Mouse (Mus musculus) olfactory bulb, adult 2 months (tissue): ENCODE measurements around the gene Utp6. TPM values are rescaled to one million over a fixed set of nuclear protein-coding genes. Genes with fewer than 3 reads are reported as not detected.

Experiments used
- H3K27ac ChIP-seq: fragments of 200-500 bp; 2 replicates; pipeline ENCODE4 v1.5.1; 2012; ENCODE audit warnings: low read depth, low read length; ENCODE audit not compliant: insufficient read depth
- H3K4me1 ChIP-seq: fragments of 200-500 bp; 2 replicates; pipeline ENCODE4 v1.6.1; 2012; ENCODE audit warnings: low read length; ENCODE audit not compliant: control insufficient read depth, insufficient read depth
- H3K4me3 ChIP-seq: fragments of 200-500 bp; 2 replicates; pipeline ENCODE4 v1.5.1; 2012; ENCODE audit warnings: mild to moderate bottlenecking, low read depth, low read length, moderate library complexity; ENCODE audit not compliant: insufficient read depth
- CTCF ChIP-seq: fragments of 200-500 bp; IDR thresholded peaks from 2 replicates; pipeline ENCODE4 v1.5.1; 2012; ENCODE audit warnings: low read depth, mild to moderate bottlenecking, low read length, moderate library complexity; ENCODE audit not compliant: insufficient read depth
- POLR2A ChIP-seq: fragments of 200-500 bp; IDR thresholded peaks from 2 replicates; pipeline ENCODE4 v1.6.1; 2012; ENCODE audit warnings: mild to moderate bottlenecking, low read depth, low read length, moderate library complexity; ENCODE audit not compliant: insufficient read depth
- WGBS: fragments of 180-500 bp; shearing (Covaris S2); methylation state at CpG from one replicate; pipeline ENCODE4 v1.1.7; 2018; 5-methylcytosine and 5-hydroxymethylcytosine counted together
- polyA plus RNA-seq: library from polyadenylated mRNA; stranded (reverse); fragments of >200 nt; gene quantifications from 2 replicates; pipeline ENCODE4 v1.2.4, GENCODE M21; 2012; ENCODE audit warnings: low replicate concordance; ENCODE audit not compliant: missing spikeins, insufficient read depth, insufficient read length

Gene Utp6
- polyA plus RNA-seq, 1 experiment, result not detected

GRCm38 (mm10) chr11:79922157-79922556 lies 40.0 kb downstream of the Utp6 start:
- Histone ChIP-seq H3K4me3 (no peak overlapping the region), H3K4me1 (no peaks in the 10 kb centered on the region), H3K27ac (no peak overlapping the region)
- TF ChIP-seq POLR2A (no peak), CTCF (no peak)
- 90% methylated on average over 3 of the region's 3 CpGs for WGBS

GRCm38 (mm10) chr11:79920505-79921025 lies 41.6 kb downstream of the Utp6 start:
- no peak overlapping the region for H3K27ac ChIP-seq
- WGBS, result 67% methylated on average over 5 of the region's 5 CpGs
- TF ChIP-seq CTCF (no peak), POLR2A (no peak)
- H3K4me1 ChIP-seq, result no peaks in the 10 kb centered on the region
- no peak overlapping the region for H3K4me3 ChIP-seq

- WGBS, result 27% methylated on average over 13 of the region's 13 CpGs
Observed at GRCm38 (mm10) chr11:79919685-79920504, 42.3 kb downstream of the Utp6 start.

GRCm38 (mm10) chr11:79915696-79916349 lies 46.4 kb downstream of the Utp6 start:
- Histone ChIP-seq H3K4me1 (no peaks in the 10 kb centered on the region), H3K27ac (no peak overlapping the region), H3K4me3 (no peak overlapping the region)
- WGBS, result 66% methylated on average over 9 of the region's 9 CpGs
- no peak for TF ChIP-seq POLR2A
- TF ChIP-seq CTCF, result no peak

More at GRCm38 (mm10) chr11:79919685-79920504, 42.3 kb downstream of the Utp6 start:
- Histone ChIP-seq H3K27ac (no peak overlapping the region), H3K4me1 (no peaks in the 10 kb centered on the region), H3K4me3 (no peak overlapping the region)
- no peak for TF ChIP-seq POLR2A
- peak; percentile 56; the same call in 1 of the 2 replicates for TF ChIP-seq CTCF

- H3K27ac ChIP-seq, result no peak overlapping the region
- H3K4me3 ChIP-seq, result no peak overlapping the region
- peaks cover 4% of the 10 kb centered on the region for H3K4me1 ChIP-seq
- 60% methylated on average over 14 of the region's 14 CpGs for WGBS
- no peak for TF ChIP-seq CTCF
- no peak for TF ChIP-seq POLR2A
Observed at GRCm38 (mm10) chr11:79908600-79909483, 53.3 kb downstream of the Utp6 start.

- H3K27ac ChIP-seq, result no peak overlapping the region
- TF ChIP-seq CTCF, result no peak
- TF ChIP-seq POLR2A, result no peak
- WGBS, result 70% methylated on average over 9 of the region's 9 CpGs
- H3K4me1 ChIP-seq, result peaks cover 4% of the 10 kb centered on the region
- no peak overlapping the region for H3K4me3 ChIP-seq
Observed at GRCm38 (mm10) chr11:79906920-79907319, 55.3 kb downstream of the Utp6 start.

- no peak overlapping the region for H3K27ac ChIP-seq
- H3K4me1 ChIP-seq, result no peaks in the 10 kb centered on the region
- TF ChIP-seq CTCF, result no peak
- no peak for TF ChIP-seq POLR2A
- WGBS, result 83% methylated on average over 6 of the region's 6 CpGs
- no peak overlapping the region for H3K4me3 ChIP-seq
Observed at GRCm38 (mm10) chr11:79902881-79903481, 59.2 kb downstream of the Utp6 start.

GRCm38 (mm10) chr11:79901146-79901545 lies 61.0 kb downstream of the Utp6 start:
- no peak overlapping the region for H3K27ac ChIP-seq
- H3K4me1 ChIP-seq, result no peaks in the 10 kb centered on the region
- 93% methylated on average over 6 of the region's 6 CpGs for WGBS
- H3K4me3 ChIP-seq, result no peak overlapping the region
- no peak for TF ChIP-seq CTCF
- TF ChIP-seq POLR2A, result no peak
